Mouse (Mus musculus) ES-E14 (cell line): ENCODE measurements around the gene Nos1ap. TPM values are rescaled to one million over a fixed set of nuclear protein-coding genes. Genes with fewer than 3 reads are reported as not detected.

ENCODE experiments used
- DNase-seq: peaks from one replicate; pipeline ENCODE4 v3.0.0-alpha.2; 2013; ENCODE audit warnings: low read depth, low spot score
- H3K27ac ChIP-seq: 2 replicates; pipeline ENCODE4 v1.5.1; 2012; ENCODE audit warnings: low read depth, mild to moderate bottlenecking, low read length, moderate library complexity, mixed read lengths; ENCODE audit not compliant: poor library complexity, insufficient read depth, severe bottlenecking
- H3K36me3 ChIP-seq: 2 replicates; pipeline ENCODE4 v1.6.1; 2012; ENCODE audit warnings: mild to moderate bottlenecking, low read length, moderate library complexity, mixed read lengths; ENCODE audit not compliant: control insufficient read depth, poor library complexity, insufficient read depth, severe bottlenecking
- H3K4me1 ChIP-seq, 2 experiments: fragments of 150-350 bp in 1 of 2; sonication (generic) in 1 of 2; 2 replicates each; pipeline ENCODE4 v1.6.1; 2012; ENCODE audit warnings: low read length in 2 of 2, mild to moderate bottlenecking in 1 of 2, mixed read lengths in 1 of 2; ENCODE audit not compliant: control insufficient read depth in 2 of 2, insufficient read depth in 2 of 2, poor library complexity in 1 of 2
- H3K4me3 ChIP-seq, 2 experiments: fragments of 150-350 bp in 1 of 2; sonication (generic) in 1 of 2; 2 replicates each; pipeline ENCODE4 v1.5.1; 2012; ENCODE audit warnings: low read length in 2 of 2, low read depth in 1 of 2, mild to moderate bottlenecking in 1 of 2, mixed read lengths in 1 of 2; ENCODE audit not compliant: insufficient read depth in 1 of 2, poor library complexity in 1 of 2, severe bottlenecking in 1 of 2
- H3K9ac ChIP-seq: 2 replicates; pipeline ENCODE4 v1.6.1; 2012; ENCODE audit warnings: low read depth, mild to moderate bottlenecking, low read length, mixed read lengths; ENCODE audit not compliant: poor library complexity, insufficient read depth, severe bottlenecking
- H3K9me3 ChIP-seq: fragments of 150-350 bp; sonication (generic); 2 replicates; pipeline ENCODE4 v1.6.1; 2012; ENCODE audit warnings: low read depth, mild to moderate bottlenecking, low read length; ENCODE audit not compliant: control insufficient read depth, insufficient read depth
- CHD2 ChIP-seq: IDR thresholded peaks from 2 replicates; pipeline ENCODE4 v1.6.1; 2014; ENCODE audit warnings: mild to moderate bottlenecking, low read depth, low read length, inconsistent platforms
- HCFC1 ChIP-seq: IDR thresholded peaks from 2 replicates; pipeline ENCODE4 v1.6.1; 2012; ENCODE audit warnings: low read length, inconsistent platforms, borderline replicate concordance; ENCODE audit not compliant: insufficient read depth
- MAFK ChIP-seq: IDR thresholded peaks from 2 replicates; pipeline ENCODE4 v1.6.1; 2014; ENCODE audit warnings: mild to moderate bottlenecking, low read depth, low read length, inconsistent platforms; ENCODE audit not compliant: insufficient read depth
- ZC3H11A ChIP-seq: IDR thresholded peaks from 2 replicates; pipeline ENCODE4 v1.6.1; 2012; ENCODE audit warnings: low read depth, mild to moderate bottlenecking, inconsistent platforms, low read length, borderline replicate concordance
- ZNF384 ChIP-seq: IDR thresholded peaks from 2 replicates; pipeline ENCODE4 v1.6.1; 2012; ENCODE audit warnings: low read depth, low read length, inconsistent platforms
- in situ Hi-C, 2 experiments: fragments of 600-800 bp; cut with MboI; formaldehyde crosslinking; loops; one replicate each; pipeline ENCODE4 v1.15.1; 2025; ENCODE audit warnings: low sequenced_read_pairs in 2 of 2, inconsistent platforms in 1 of 2; ENCODE audit not compliant: unreplicated experiment in 2 of 2
- total RNA-seq: library from RNA; depleted of rRNA; stranded (reverse); fragments of 300-350 nt; gene quantifications from 2 replicates; pipeline ENCODE4 v1.2.3, GENCODE M21; 2012

Nos1ap gene
- total RNA-seq, 1 experiment = 0.49 TPM

DNA sequence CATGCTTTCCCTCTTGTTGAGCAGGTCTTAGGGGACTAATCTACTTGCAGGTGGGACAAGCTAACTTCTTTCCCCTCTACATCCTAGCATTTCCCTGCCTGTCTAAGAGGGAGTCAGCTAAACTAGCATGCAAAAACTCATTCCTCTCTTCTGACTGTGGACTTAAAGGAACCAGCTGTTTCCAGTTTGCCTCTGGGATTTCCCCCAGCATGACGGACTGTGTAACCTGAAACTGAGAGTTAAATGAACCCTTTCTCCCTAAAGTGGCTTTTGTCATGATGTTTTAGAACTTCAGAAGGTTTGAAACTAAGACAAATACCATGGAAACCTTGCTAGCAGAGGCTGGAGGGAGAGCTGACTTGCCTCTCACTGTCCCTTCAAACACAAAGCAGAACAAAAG is 127.5 kb downstream of the Nos1ap start:
- Histone ChIP-seq H3K9ac (no peak overlapping the region), H3K27ac (no peak overlapping the region), H3K4me1 (no peaks in the 10 kb centered on the region), H3K9me3 (no peaks in the 10 kb centered on the region), H3K4me3 (no peak overlapping the region), H3K36me3 (no peaks in the 10 kb centered on the region)
- no peak for DNase-seq
- in situ Hi-C loops = no loop called here
- TF ChIP-seq ZC3H11A (no peak), HCFC1 (no peak), ZNF384 (no peak), CHD2 (no peak), MAFK (no peak)

- no peak for DNase-seq
- H3K9me3 ChIP-seq = no peaks in the 10 kb centered on the region
- no peak overlapping the region for H3K4me3 ChIP-seq
- no peak for TF ChIP-seq CHD2
- no peak for TF ChIP-seq HCFC1
- no peak for TF ChIP-seq MAFK
- no peak for TF ChIP-seq ZNF384
- no peak for TF ChIP-seq ZC3H11A
- no peaks in the 10 kb centered on the region for H3K36me3 ChIP-seq
- H3K4me1 ChIP-seq = no peaks in the 10 kb centered on the region
- no peak overlapping the region for H3K27ac ChIP-seq
- no peak overlapping the region for H3K9ac ChIP-seq
- in situ Hi-C loops = no loop called here
Measured at GRCm38 (mm10) chr1:170459896-170460602, 129.6 kb downstream of the Nos1ap start.

- H3K4me3 ChIP-seq = no peak overlapping the region
- no peaks in the 10 kb centered on the region for H3K9me3 ChIP-seq
- no peak overlapping the region for H3K27ac ChIP-seq
- H3K9ac ChIP-seq = no peak overlapping the region
- H3K4me1 ChIP-seq = no peaks in the 10 kb centered on the region
- in situ Hi-C loops = no loop called here
- no peak for DNase-seq
- no peaks in the 10 kb centered on the region for H3K36me3 ChIP-seq
- TF ChIP-seq ZNF384 (no peak), CHD2 (no peak), MAFK (no peak), ZC3H11A (no peak), HCFC1 (no peak)
Measured at GRCm38 (mm10) chr1:170457673-170458072, 132.0 kb downstream of the Nos1ap start.

- no peaks in the 10 kb centered on the region for H3K4me1 ChIP-seq
- no peak for TF ChIP-seq MAFK
- no peak for TF ChIP-seq CHD2
- no peak for TF ChIP-seq HCFC1
- no peak for TF ChIP-seq ZNF384
- TF ChIP-seq ZC3H11A = no peak
Measured at GRCm38 (mm10) chr1:170455910-170456700, 133.6 kb downstream of the Nos1ap start.

More at GRCm38 (mm10) chr1:170455910-170456700, 133.6 kb downstream of the Nos1ap start:
- no peak overlapping the region for H3K9ac ChIP-seq
- H3K4me3 ChIP-seq = no peak overlapping the region
- no peaks in the 10 kb centered on the region for H3K9me3 ChIP-seq
- no peak overlapping the region; the same call in 1 of the 2 replicates for H3K27ac ChIP-seq
- H3K36me3 ChIP-seq = no peaks in the 10 kb centered on the region
- no peak for DNase-seq
- in situ Hi-C loops = no loop called here
